Mouse (Mus musculus): ENCODE measurements around the gene Qrich1. TPM values are rescaled to one million over a fixed set of nuclear protein-coding genes. Genes with fewer than 3 reads are reported as not detected.
A peak's percentile ranks its signal among the peaks of the same experiment; 100 is the strongest.

Gene Qrich1
- total RNA-seq (2014; rRNA removed) = 240 and 284 TPM in 2 replicates
- polyA plus RNA-seq (2015; fragmentation: Nextera tagmentation; extraction: Ambion mirVana) = 103 and 109 TPM in 2 replicates

GRCm38 (mm10) chr9:108516380-108517251, at the start of gene Qrich1:
Qrich1 (plus strand) TSS chr9:108516806.
- H3K27me3 ChIP-seq (ENCODE audit: insufficient read depth, low read length) = no peaks in the 10 kb centered on the region
- H3K4me3 ChIP-seq (ENCODE audit: low read depth, low read length) = peak within 1 kb of the TSS; percentile 93
- H3K4me1 ChIP-seq (ENCODE audit: insufficient read depth, low read length) = peaks cover 15% of the 10 kb centered on the region; the same call in 1 of the 2 replicates
- peak within 1 kb of the TSS; percentile 86 for H3K9ac ChIP-seq (replicated peaks; ENCODE audit: low read length, poor library complexity, severe bottlenecking)
- peak; percentile 99 for DNase-seq (ENCODE audit: low spot score)
- H3K9me3 ChIP-seq (ENCODE audit: low read length) = no peaks in the 10 kb centered on the region
- TF ChIP-seq CTCF (IDR thresholded peaks at IDR 0.05) = peak; percentile 31
- H3K4me2 ChIP-seq (ENCODE audit: low read depth, low read length, poor library complexity, severe bottlenecking) = peak within 1 kb of the TSS; percentile 66
- under 1% methylated on average over 49 of the region's 55 CpGs for WGBS
- peaks cover 32% of the 10 kb centered on the region for H3K36me3 ChIP-seq (ENCODE audit: insufficient read depth, low read length)
- H3K27ac ChIP-seq (ENCODE audit: low read depth, low read length) = peak within 1 kb of the TSS; percentile 99
- peak; percentile 95 for ATAC-seq (ENCODE audit: low FRiP score)

GRCm38 (mm10) chr9:108469430-108469829, 47.2 kb upstream of the Qrich1 start:
- H3K9me3 ChIP-seq (ENCODE audit: low read length) = no peaks in the 10 kb centered on the region
- H3K4me2 ChIP-seq (ENCODE audit: low read depth, low read length, poor library complexity, severe bottlenecking) = no peak overlapping the region
- H3K27ac ChIP-seq (ENCODE audit: low read depth, low read length) = no peak overlapping the region
- DNase-seq (ENCODE audit: low spot score) (no peak), ATAC-seq (ENCODE audit: low FRiP score) (no peak)
- H3K36me3 ChIP-seq (ENCODE audit: insufficient read depth, low read length) = peaks cover 10% of the 10 kb centered on the region; the same call in 1 of the 2 replicates
- no peak overlapping the region for H3K4me3 ChIP-seq (ENCODE audit: low read depth, low read length)
- TF ChIP-seq CTCF (IDR thresholded peaks at IDR 0.05) = no peak
- WGBS = 85% methylated on average over 5 of the region's 5 CpGs
- no peaks in the 10 kb centered on the region for H3K27me3 ChIP-seq (ENCODE audit: insufficient read depth, low read length)
- no peaks in the 10 kb centered on the region for H3K4me1 ChIP-seq (ENCODE audit: insufficient read depth, low read length)
- no peak overlapping the region for H3K9ac ChIP-seq (replicated peaks; ENCODE audit: low read length, poor library complexity, severe bottlenecking)

DNA sequence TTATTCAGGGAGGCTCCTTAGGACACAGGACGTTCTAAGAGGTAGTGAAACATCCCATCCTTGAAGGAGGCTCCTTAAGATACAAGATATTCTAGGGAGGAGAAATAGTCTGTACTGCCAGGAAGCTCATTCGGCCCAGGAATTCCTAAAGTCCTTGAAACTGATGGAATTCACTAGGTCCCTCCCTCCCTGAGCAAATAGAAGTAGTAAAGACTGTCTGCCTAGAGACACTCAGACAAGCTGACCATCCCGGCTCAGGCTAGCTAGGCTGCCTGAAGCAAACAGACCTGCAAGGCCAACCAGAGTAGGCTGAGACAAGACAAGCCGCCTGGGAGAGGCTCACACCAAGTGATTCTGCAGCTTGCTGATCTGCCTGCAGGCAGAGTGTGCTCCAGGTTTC, 46.8 kb upstream of the Qrich1 start:
- Histone ChIP-seq H3K27me3 (ENCODE audit: insufficient read depth, low read length) (no peaks in the 10 kb centered on the region), H3K4me1 (ENCODE audit: insufficient read depth, low read length) (no peaks in the 10 kb centered on the region), H3K9me3 (ENCODE audit: low read length) (no peaks in the 10 kb centered on the region), H3K4me3 (ENCODE audit: low read depth, low read length) (no peak overlapping the region), H3K4me2 (ENCODE audit: low read depth, low read length, poor library complexity, severe bottlenecking) (no peak overlapping the region), H3K36me3 (ENCODE audit: insufficient read depth, low read length) (peaks cover 10% of the 10 kb centered on the region; the same call in 1 of the 2 replicates), H3K27ac (ENCODE audit: low read depth, low read length) (no peak overlapping the region), H3K9ac (replicated peaks; ENCODE audit: low read length, poor library complexity, severe bottlenecking) (no peak overlapping the region)
- no peak for TF ChIP-seq CTCF (IDR thresholded peaks at IDR 0.05)
- DNase-seq (ENCODE audit: low spot score) = no peak
- WGBS = 77% methylated on average over 4 of the region's 4 CpGs
- no peak for ATAC-seq (ENCODE audit: low FRiP score)

DNA sequence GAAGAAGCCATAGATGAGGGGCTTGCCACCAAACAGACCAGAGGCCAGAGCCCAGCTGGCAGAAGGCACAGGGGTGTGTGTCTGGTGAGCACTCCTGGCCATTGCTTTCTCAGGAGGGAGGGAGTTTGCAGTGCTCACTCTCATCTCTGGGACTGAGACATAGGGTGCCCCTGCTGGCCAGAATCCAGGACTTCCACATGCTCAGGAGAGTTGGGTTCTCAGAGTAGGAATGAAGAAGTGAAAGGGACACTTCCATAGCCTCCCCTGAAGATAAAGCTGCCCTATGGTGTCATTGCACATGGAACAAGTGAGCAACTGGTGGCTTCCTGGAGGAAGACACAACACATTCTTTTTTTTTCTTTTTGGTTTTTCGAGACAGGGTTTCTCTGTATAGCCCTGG, 42.1 kb upstream of the Qrich1 start:
- Histone ChIP-seq H3K27ac (ENCODE audit: low read depth, low read length) (no peak overlapping the region), H3K4me3 (ENCODE audit: low read depth, low read length) (no peak overlapping the region), H3K4me1 (ENCODE audit: insufficient read depth, low read length) (peaks cover 9% of the 10 kb centered on the region; the same call in 1 of the 2 replicates), H3K9ac (replicated peaks; ENCODE audit: low read length, poor library complexity, severe bottlenecking) (no peak overlapping the region), H3K9me3 (ENCODE audit: low read length) (no peaks in the 10 kb centered on the region), H3K4me2 (ENCODE audit: low read depth, low read length, poor library complexity, severe bottlenecking) (no peak overlapping the region), H3K27me3 (ENCODE audit: insufficient read depth, low read length) (no peaks in the 10 kb centered on the region), H3K36me3 (ENCODE audit: insufficient read depth, low read length) (no peaks in the 10 kb centered on the region)
- 55% methylated on average over 1 of the region's 1 CpGs for WGBS
- ATAC-seq (ENCODE audit: low FRiP score) (no peak), DNase-seq (ENCODE audit: low spot score) (no peak)
- TF ChIP-seq CTCF (IDR thresholded peaks at IDR 0.05) = 0 out of 2 replicates have a peak, but pooled peaks have one; percentile 11

DNA sequence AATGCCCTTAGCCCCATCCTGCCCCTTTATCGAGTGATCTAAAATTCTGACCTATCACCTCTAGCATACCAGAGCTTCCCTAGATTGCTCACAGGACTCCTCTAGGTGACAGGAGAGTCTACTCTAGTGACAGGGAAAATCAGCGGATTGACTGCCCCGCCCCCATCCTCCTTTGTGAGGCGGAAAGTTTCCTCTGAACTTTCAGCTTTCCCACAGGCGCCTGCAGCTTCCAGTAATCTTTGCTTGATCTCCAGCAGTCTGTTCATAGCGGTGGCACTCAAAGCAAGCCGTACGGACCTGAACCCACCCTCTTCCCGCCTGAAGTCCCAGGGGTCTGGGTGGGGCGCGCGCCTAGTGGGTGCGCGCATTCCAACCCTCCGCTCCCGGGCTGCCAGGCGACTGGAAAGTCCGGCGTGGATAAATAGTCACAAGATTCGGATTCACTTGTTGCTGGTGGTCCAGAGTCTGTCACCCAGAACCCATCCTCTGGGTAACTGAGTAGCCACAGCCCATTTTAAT, 37.9 kb upstream of the Qrich1 start:
- peak overlapping the region; percentile 36 for H3K4me3 ChIP-seq (ENCODE audit: low read depth, low read length)
- no peak overlapping the region for H3K27ac ChIP-seq (ENCODE audit: low read depth, low read length)
- H3K4me1 ChIP-seq (ENCODE audit: insufficient read depth, low read length) = peaks cover 16% of the 10 kb centered on the region; the same call in 1 of the 2 replicates
- H3K4me2 ChIP-seq (ENCODE audit: low read depth, low read length, poor library complexity, severe bottlenecking) = peak overlapping the region; percentile 59
- under 1% methylated on average over 20 of the region's 20 CpGs for WGBS
- H3K27me3 ChIP-seq (ENCODE audit: insufficient read depth, low read length) = no peaks in the 10 kb centered on the region
- no peak; the same call in 1 of the 2 replicates for ATAC-seq (ENCODE audit: low FRiP score)
- H3K36me3 ChIP-seq (ENCODE audit: insufficient read depth, low read length) = no peaks in the 10 kb centered on the region
- TF ChIP-seq CTCF (IDR thresholded peaks at IDR 0.05) = no peak
- peak; percentile 37 for DNase-seq (ENCODE audit: low spot score)
- no peaks in the 10 kb centered on the region for H3K9me3 ChIP-seq (ENCODE audit: low read length)
- peak overlapping the region; percentile 29; the same call in 1 of the 2 replicates for H3K9ac ChIP-seq (replicated peaks; ENCODE audit: low read length, poor library complexity, severe bottlenecking)

Measured in midbrain, postnatal 0 days (tissue).